Mouse (Mus musculus): ENCODE results near the gene Zfp628.

Zfp628 gene

GRCm38 (mm10) chr7:4940068-4940479, 25.1 kb downstream of the Zfp628 start:
- in situ Hi-C loops (cut with MboI), result loop anchor here (5.0 to 10.0 kb wide), 2 partner anchors 112 to 385 kb away; partner anchors contain the start of gene Zfp580

GRCm38 (mm10) chr7:4942673-4943072, 27.7 kb downstream of the Zfp628 start:
- in situ Hi-C loops (cut with MboI), result loop anchor here (5.0 to 10.0 kb wide), 2 partner anchors 110 to 388 kb away; partner anchors contain the start of gene Zfp580

GRCm38 (mm10) chr7:4943223-4943815, 28.3 kb downstream of the Zfp628 start:
- in situ Hi-C loops (cut with MboI), result loop anchor here (5.0 to 10.0 kb wide), 2 partner anchors 109 to 389 kb away; partner anchors contain the start of gene Zfp580

- in situ Hi-C loops (cut with MboI), result loop anchor here (10.0 kb wide), 1 partner anchor 393 kb away; no protein-coding TSS in a partner anchor
These were observed 32.8 kb downstream of the Zfp628 start for GRCm38 (mm10) chr7:4947855-4948254.

- in situ Hi-C loops (cut with MboI), result loop anchor here (10.0 kb wide), 1 partner anchor 394 kb away; no protein-coding TSS in a partner anchor
These were observed 33.4 kb downstream of the Zfp628 start for GRCm38 (mm10) chr7:4948386-4948785.

GRCm38 (mm10) chr7:4950561-4951342, 35.7 kb downstream of the Zfp628 start:
- in situ Hi-C loops (cut with MboI), result no loop called here

- in situ Hi-C loops (cut with MboI), result no loop called here
These were observed 38.9 kb downstream of the Zfp628 start for GRCm38 (mm10) chr7:4953815-4954445.

- in situ Hi-C loops (cut with MboI), result no loop called here
These were observed 42.3 kb downstream of the Zfp628 start for GRCm38 (mm10) chr7:4957361-4957760.

- in situ Hi-C loops (cut with MboI), result no loop called here
These were observed 48.5 kb downstream of the Zfp628 start for GRCm38 (mm10) chr7:4963527-4963926.

GRCm38 (mm10) chr7:4964272-4964671, 49.3 kb downstream of the Zfp628 start, which contains the start of gene Sbk2:
TSS of gene Sbk2 (minus strand) at chr7:4964406.
- in situ Hi-C loops (cut with MboI), result no loop called here

- in situ Hi-C loops (cut with MboI), result no loop called here
These were observed 50.0 kb downstream of the Zfp628 start for GRCm38 (mm10) chr7:4964988-4965387.

GRCm38 (mm10) chr7:4971068-4971467, 56.1 kb downstream of the Zfp628 start, which contains the start of gene Sbk3:
TSS of gene Sbk3 (minus strand) at chr7:4971168.
- in situ Hi-C loops (cut with MboI), result no loop called here

All from mature B cell (primary cell).